Mouse (Mus musculus): ENCODE measurements at regions not wholly inside any gene's neighbourhood (a gene's known extent, or its start where the extent isn't known, plus 50 kb on each side); places are given as distances from the start of the nearest gene placed in this dataset.

DNA sequence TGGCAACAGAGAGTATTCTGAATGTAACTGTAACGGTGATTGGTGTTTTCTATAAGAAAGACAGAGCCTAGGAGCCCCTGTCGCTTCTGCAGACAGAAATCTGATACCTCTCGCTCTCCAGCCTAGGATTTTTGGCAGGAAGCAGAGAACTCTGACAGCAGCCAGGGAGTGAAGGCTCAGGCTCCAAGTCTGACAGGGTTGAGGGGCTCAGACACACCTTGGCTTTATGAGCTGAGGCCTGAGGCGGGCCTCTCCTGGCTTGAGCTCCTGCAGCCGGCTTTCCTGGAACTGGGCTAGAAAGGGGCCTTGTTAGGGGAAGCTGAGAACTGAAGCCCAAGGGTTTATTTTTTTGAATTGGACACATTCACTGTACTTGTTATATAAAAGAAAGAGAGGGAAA is 57.7 kb upstream of the Boc start:
- Histone ChIP-seq H3K9me3 (ENCODE audit: control insufficient read depth, insufficient read depth, low read depth, low read length) (no peaks in the 10 kb centered on the region), H3K9ac (ENCODE audit: insufficient read depth, low read depth, low read length, poor library complexity, severe bottlenecking) (no peak overlapping the region), H3K4me3 (ENCODE audit: insufficient read depth in 1 of 2, low read depth in 1 of 2, low read length in 2 of 2, poor library complexity in 1 of 2, severe bottlenecking in 1 of 2) (no peak overlapping the region), H3K36me3 (ENCODE audit: control insufficient read depth, insufficient read depth, low read length, poor library complexity, severe bottlenecking) (no peaks in the 10 kb centered on the region), H3K27ac (ENCODE audit: insufficient read depth, low read depth, low read length, poor library complexity, severe bottlenecking) (no peak overlapping the region), H3K4me1 (ENCODE audit: control insufficient read depth in 2 of 2, insufficient read depth in 2 of 2, low read length in 2 of 2, poor library complexity in 1 of 2) (no peaks in the 10 kb centered on the region)
- in situ Hi-C loops (cut with MboI; ENCODE audit: low sequenced_read_pairs in 2 of 2, unreplicated experiment in 2 of 2), result no loop called here
- DNase-seq (ENCODE audit: low read depth, low spot score), result no peak
- no peak for TF ChIP-seq CHD2 (IDR thresholded peaks at IDR 0.05; ENCODE audit: low read depth, low read length)
- no peak for TF ChIP-seq ZC3H11A (IDR thresholded peaks at IDR 0.05; ENCODE audit: borderline replicate concordance, low read depth, low read length)
- no peak for TF ChIP-seq MAFK (IDR thresholded peaks at IDR 0.05; ENCODE audit: insufficient read depth, low read depth, low read length)
- TF ChIP-seq ZNF384 (IDR thresholded peaks at IDR 0.05; ENCODE audit: low read depth, low read length), result no peak
- no peak for TF ChIP-seq HCFC1 (IDR thresholded peaks at IDR 0.05; ENCODE audit: borderline replicate concordance, insufficient read depth, low read length)

- H3K4me3 ChIP-seq (ENCODE audit: insufficient read depth in 1 of 2, low read depth in 1 of 2, low read length in 2 of 2, poor library complexity in 1 of 2, severe bottlenecking in 1 of 2), result no peak overlapping the region
- in situ Hi-C loops (cut with MboI; ENCODE audit: low sequenced_read_pairs in 2 of 2, unreplicated experiment in 2 of 2), result no loop called here
These were observed 57.1 kb upstream of the Boc start for GRCm38 (mm10) chr16:44615878-44616206.

DNA sequence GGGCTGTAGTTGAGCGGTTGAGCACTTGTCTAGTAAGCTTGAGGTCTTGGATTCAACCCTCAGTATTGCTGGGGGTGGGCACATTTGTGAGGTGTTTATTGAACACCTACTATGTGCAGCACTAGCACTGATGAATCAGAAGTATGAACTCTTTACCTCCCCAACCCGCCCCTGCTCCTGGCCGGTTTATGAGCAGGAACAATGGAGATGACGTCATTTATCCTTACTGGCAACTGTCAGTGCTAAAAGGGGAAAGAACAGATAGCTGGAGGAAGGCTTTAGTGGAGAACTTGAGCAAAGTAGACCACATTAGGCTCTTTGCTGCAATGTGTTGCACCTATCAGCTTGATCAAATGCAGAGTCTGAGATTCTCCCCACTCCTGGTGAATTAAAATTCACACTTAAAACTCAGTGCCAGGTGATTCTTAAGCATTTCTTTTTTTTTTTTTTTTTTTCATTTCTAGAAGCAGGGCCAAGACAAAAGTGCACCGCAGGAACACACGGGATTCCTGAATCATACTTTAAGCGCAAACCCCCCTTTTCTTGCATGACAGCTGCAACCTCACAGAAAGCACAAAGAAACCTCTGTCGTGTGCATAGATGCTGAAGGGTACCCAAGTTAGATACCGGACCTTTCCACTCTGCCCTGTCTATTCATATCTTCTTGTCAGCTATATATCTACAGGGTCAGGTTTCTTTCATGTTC is 56.6 kb upstream of the Boc start:
- in situ Hi-C loops (cut with MboI; ENCODE audit: low sequenced_read_pairs in 2 of 2, unreplicated experiment in 2 of 2), result no loop called here
- no peak overlapping the region for H3K9ac ChIP-seq (ENCODE audit: insufficient read depth, low read depth, low read length, poor library complexity, severe bottlenecking)
- no peak for DNase-seq (ENCODE audit: low read depth, low spot score)
- H3K4me3 ChIP-seq (ENCODE audit: insufficient read depth in 1 of 2, low read depth in 1 of 2, low read length in 2 of 2, poor library complexity in 1 of 2, severe bottlenecking in 1 of 2), result no peak overlapping the region
- H3K27ac ChIP-seq (ENCODE audit: insufficient read depth, low read depth, low read length, poor library complexity, severe bottlenecking), result no peak overlapping the region
- H3K9me3 ChIP-seq (ENCODE audit: control insufficient read depth, insufficient read depth, low read depth, low read length), result no peaks in the 10 kb centered on the region
- H3K4me1 ChIP-seq (ENCODE audit: control insufficient read depth in 2 of 2, insufficient read depth in 2 of 2, low read length in 2 of 2, poor library complexity in 1 of 2), result no peaks in the 10 kb centered on the region
- H3K36me3 ChIP-seq (ENCODE audit: control insufficient read depth, insufficient read depth, low read length, poor library complexity, severe bottlenecking), result no peaks in the 10 kb centered on the region
- TF ChIP-seq HCFC1 (IDR thresholded peaks at IDR 0.05; ENCODE audit: borderline replicate concordance, insufficient read depth, low read length), result no peak
- TF ChIP-seq ZC3H11A (IDR thresholded peaks at IDR 0.05; ENCODE audit: borderline replicate concordance, low read depth, low read length), result no peak
- no peak for TF ChIP-seq CHD2 (IDR thresholded peaks at IDR 0.05; ENCODE audit: low read depth, low read length)
- no peak for TF ChIP-seq MAFK (IDR thresholded peaks at IDR 0.05; ENCODE audit: insufficient read depth, low read depth, low read length)
- no peak for TF ChIP-seq ZNF384 (IDR thresholded peaks at IDR 0.05; ENCODE audit: low read depth, low read length)

More at GRCm38 (mm10) chr16:44615878-44616206, 57.1 kb upstream of the Boc start:
- DNase-seq (ENCODE audit: low read depth, low spot score), result no peak
- H3K9me3 ChIP-seq (ENCODE audit: control insufficient read depth, insufficient read depth, low read depth, low read length), result no peaks in the 10 kb centered on the region
- TF ChIP-seq ZNF384 (IDR thresholded peaks at IDR 0.05; ENCODE audit: low read depth, low read length) (no peak), MAFK (IDR thresholded peaks at IDR 0.05; ENCODE audit: insufficient read depth, low read depth, low read length) (no peak), HCFC1 (IDR thresholded peaks at IDR 0.05; ENCODE audit: borderline replicate concordance, insufficient read depth, low read length) (no peak), CHD2 (IDR thresholded peaks at IDR 0.05; ENCODE audit: low read depth, low read length) (no peak), ZC3H11A (IDR thresholded peaks at IDR 0.05; ENCODE audit: borderline replicate concordance, low read depth, low read length) (no peak)
- no peak overlapping the region for H3K27ac ChIP-seq (ENCODE audit: insufficient read depth, low read depth, low read length, poor library complexity, severe bottlenecking)
- no peaks in the 10 kb centered on the region for H3K4me1 ChIP-seq (ENCODE audit: control insufficient read depth in 2 of 2, insufficient read depth in 2 of 2, low read length in 2 of 2, poor library complexity in 1 of 2)
- H3K9ac ChIP-seq (ENCODE audit: insufficient read depth, low read depth, low read length, poor library complexity, severe bottlenecking), result no peak overlapping the region
- H3K36me3 ChIP-seq (ENCODE audit: control insufficient read depth, insufficient read depth, low read length, poor library complexity, severe bottlenecking), result no peaks in the 10 kb centered on the region

DNA sequence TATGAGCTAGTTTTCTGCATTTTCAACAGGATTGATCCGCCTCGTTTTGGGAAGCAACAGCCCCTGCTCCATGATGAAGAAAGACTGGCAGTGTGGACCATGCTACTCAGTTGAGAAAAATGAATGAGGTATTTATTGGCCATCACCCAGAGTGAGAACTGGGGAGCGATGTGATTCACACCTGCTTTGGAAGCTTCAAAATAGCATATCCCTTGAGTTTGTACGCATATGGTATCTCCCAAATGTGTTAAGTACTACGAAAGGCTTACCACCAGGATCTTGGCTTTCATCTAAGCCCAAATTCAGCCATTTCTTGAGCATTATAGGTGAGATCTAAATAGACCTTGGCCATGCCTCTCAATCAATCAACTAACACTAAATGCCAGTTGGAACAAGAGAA is 55.5 kb upstream of the Boc start:
- H3K4me3 ChIP-seq (ENCODE audit: insufficient read depth in 1 of 2, low read depth in 1 of 2, low read length in 2 of 2, poor library complexity in 1 of 2, severe bottlenecking in 1 of 2), result no peak overlapping the region
- no peak for DNase-seq (ENCODE audit: low read depth, low spot score)
- no peaks in the 10 kb centered on the region for H3K4me1 ChIP-seq (ENCODE audit: control insufficient read depth in 2 of 2, insufficient read depth in 2 of 2, low read length in 2 of 2, poor library complexity in 1 of 2)
- no peak overlapping the region for H3K9ac ChIP-seq (ENCODE audit: insufficient read depth, low read depth, low read length, poor library complexity, severe bottlenecking)
- no peaks in the 10 kb centered on the region for H3K9me3 ChIP-seq (ENCODE audit: control insufficient read depth, insufficient read depth, low read depth, low read length)
- no peak overlapping the region for H3K27ac ChIP-seq (ENCODE audit: insufficient read depth, low read depth, low read length, poor library complexity, severe bottlenecking)
- no peaks in the 10 kb centered on the region for H3K36me3 ChIP-seq (ENCODE audit: control insufficient read depth, insufficient read depth, low read length, poor library complexity, severe bottlenecking)
- in situ Hi-C loops (cut with MboI; ENCODE audit: low sequenced_read_pairs in 2 of 2, unreplicated experiment in 2 of 2), result no loop called here
- no peak for TF ChIP-seq ZNF384 (IDR thresholded peaks at IDR 0.05; ENCODE audit: low read depth, low read length)
- TF ChIP-seq ZC3H11A (IDR thresholded peaks at IDR 0.05; ENCODE audit: borderline replicate concordance, low read depth, low read length), result no peak
- no peak for TF ChIP-seq MAFK (IDR thresholded peaks at IDR 0.05; ENCODE audit: insufficient read depth, low read depth, low read length)
- no peak for TF ChIP-seq CHD2 (IDR thresholded peaks at IDR 0.05; ENCODE audit: low read depth, low read length)
- TF ChIP-seq HCFC1 (IDR thresholded peaks at IDR 0.05; ENCODE audit: borderline replicate concordance, insufficient read depth, low read length), result no peak
